Mouse (Mus musculus) central nervous system, embryonic 18 days (tissue): ENCODE data around the gene Vmn1r173. TPM values are rescaled to one million over a fixed set of nuclear protein-coding genes. Genes with fewer than 3 reads are reported as not detected.

Source experiments
- polyA plus RNA-seq: library from polyadenylated mRNA; depleted of rRNA; stranded (reverse); fragments of >200 nt; gene quantifications from 2 replicates; pipeline ENCODE4 v1.2.3, GENCODE M21; 2012; rRNA removed

The Vmn1r173 gene
- not detected in 2 replicates for polyA plus RNA-seq

DNA sequence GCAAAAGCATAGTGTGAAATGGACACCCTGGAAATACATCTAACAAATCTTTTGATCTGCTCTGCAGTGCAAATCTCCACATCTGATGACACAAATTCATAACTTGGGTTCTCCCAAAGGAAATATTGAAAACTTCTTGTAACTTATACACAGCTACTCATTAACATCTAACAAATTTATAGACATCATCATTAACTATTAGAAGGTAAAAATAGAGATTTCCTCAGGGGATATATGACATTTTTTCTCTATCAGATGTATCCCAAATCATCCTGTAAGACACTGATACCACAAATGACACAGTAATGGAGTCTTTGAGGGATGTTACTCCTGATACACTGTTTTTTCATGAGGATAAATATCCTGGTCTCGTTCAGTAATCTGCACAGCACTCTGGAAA lies at the start of gene Vmn1r173:
Gene Vmn1r173, plus strand, starts transcription at position 301 of the 400 bp plus-strand sequence.

DNA sequence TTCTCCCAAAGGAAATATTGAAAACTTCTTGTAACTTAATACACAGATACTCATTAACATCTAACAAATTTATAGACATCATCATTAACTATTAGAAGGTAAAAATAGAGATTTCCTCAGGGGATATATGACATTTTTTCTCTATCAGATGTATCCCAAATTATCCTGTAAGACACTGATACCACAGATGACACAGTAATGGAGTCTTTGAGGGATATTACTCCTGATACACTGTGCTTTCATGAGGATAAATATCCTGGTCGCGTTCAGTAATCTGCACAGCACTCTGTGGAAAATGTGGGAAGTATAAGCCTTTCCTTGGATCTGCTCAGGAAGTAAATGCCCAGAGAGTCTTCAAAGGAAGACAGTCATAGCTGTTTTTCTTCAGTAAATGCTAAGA lies 42.5 kb upstream of the Vmn1r173 start, which contains the start of gene Vmn1r172:
Gene Vmn1r172, plus strand, starts transcription at position 301 of the 400 bp plus-strand sequence.

GRCm38 (mm10) chr7:23751970-23752369 lies 51.5 kb downstream of the Vmn1r173 start, which contains the start of gene Vmn1r174:
Vmn1r174 (plus strand) TSS chr7:23752270.

Other genes starting within 250 kb of the Vmn1r173 start
- gene Vmn1r167, start 193.5 kb upstream of the Vmn1r173 start, polyA plus RNA-seq = not detected in 2 replicates
- gene Vmn1r168, start 161.0 kb upstream of the Vmn1r173 start, polyA plus RNA-seq = not detected in 2 replicates
- gene Vmn1r169, start 125.2 kb upstream of the Vmn1r173 start, polyA plus RNA-seq = not detected in 2 replicates
- not detected in 2 replicates for gene Vmn1r170, start 94.5 kb upstream of the Vmn1r173 start, polyA plus RNA-seq
- gene Vmn1r171, start 70.0 kb upstream of the Vmn1r173 start, polyA plus RNA-seq = not detected in 2 replicates
- gene Vmn1r172, start 42.4 kb upstream of the Vmn1r173 start, polyA plus RNA-seq = not detected in 2 replicates
- gene Vmn1r174, start 51.6 kb downstream of the Vmn1r173 start, polyA plus RNA-seq = not detected in 2 replicates
- gene Vmn1r175, start 109.9 kb downstream of the Vmn1r173 start, polyA plus RNA-seq = not detected in 2 replicates
- gene Vmn1r176, start 136.7 kb downstream of the Vmn1r173 start, polyA plus RNA-seq = not detected in 2 replicates
- gene Vmn1r177, start 165.7 kb downstream of the Vmn1r173 start, polyA plus RNA-seq = not detected in 2 replicates
- not detected in 2 replicates for gene Vmn1r178, start 191.3 kb downstream of the Vmn1r173 start, polyA plus RNA-seq
- gene Vmn1r179, start 226.3 kb downstream of the Vmn1r173 start, polyA plus RNA-seq = not detected in 2 replicates
- gene Vmn1r180, start 249.9 kb downstream of the Vmn1r173 start, polyA plus RNA-seq = not detected in 2 replicates